Mouse (Mus musculus): ENCODE results near the gene Kifc3.

DNA sequence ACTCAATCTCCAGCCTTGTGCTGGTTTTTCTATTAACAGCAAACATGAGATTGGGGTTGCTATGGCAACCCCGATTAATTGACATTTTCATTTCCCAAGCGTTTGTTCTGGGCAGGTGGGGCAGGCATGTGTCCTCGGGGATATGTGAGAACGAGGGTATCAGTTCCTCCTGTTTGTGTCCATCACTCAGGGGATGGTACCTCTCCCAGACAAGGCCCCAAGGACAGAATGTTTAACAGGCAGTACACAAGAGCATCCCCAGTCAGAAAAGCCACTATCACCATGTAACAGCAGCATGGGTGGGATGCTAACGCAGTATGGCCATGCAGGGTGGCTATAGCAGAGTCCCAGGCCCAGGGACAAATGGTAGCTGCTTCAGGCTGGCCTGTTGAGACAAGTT lies 27.3 kb downstream of the Kifc3 start:
- TF ChIP-seq CTCF (IDR thresholded peaks at IDR 0.05; ENCODE audit: low read depth, low read length) (no peak), POLR2A (IDR thresholded peaks at IDR 0.05; ENCODE audit: extremely low read depth, insufficient read depth, low read length) (no peak)

Measured in liver, adult 2 months (tissue).